Mouse (Mus musculus): ENCODE data around the gene Gm5617. TPM values are rescaled to one million over a fixed set of nuclear protein-coding genes. Genes with fewer than 3 reads are reported as not detected.
"Not testable (repeated sequence)": the region's sequence is repeated elsewhere in the genome, so short reads cannot be mapped to it uniquely, and the experiment has no call there.

The Gm5617 gene
- polyA plus RNA-seq, 1 experiment from 2014 or later: 30.7 TPM

DNA sequence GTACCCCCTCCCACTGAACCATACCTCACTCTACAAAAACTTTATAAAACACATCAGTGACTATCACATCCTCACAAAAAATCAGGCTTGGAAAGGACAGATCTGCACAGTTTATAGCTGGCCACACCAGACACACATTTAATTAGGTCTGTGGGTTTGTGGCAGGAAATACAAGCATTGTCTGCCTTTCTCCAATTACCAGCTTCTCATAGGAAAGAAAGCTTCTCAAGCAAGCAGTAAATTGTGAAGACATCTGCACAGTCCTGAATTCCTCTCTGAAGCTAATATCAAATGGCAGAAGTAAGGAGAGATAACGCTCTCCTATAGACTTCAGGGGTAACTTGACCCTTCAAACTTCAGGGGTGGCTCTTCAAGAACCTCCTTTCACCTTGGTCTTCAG lies 41.2 kb downstream of the Gm5617 start:
- H3K9me3 ChIP-seq (replicated peaks; ENCODE audit: control insufficient read depth, low read length): peaks cover 3% of the 10 kb centered on the region; the same call in 1 of the 2 replicates
- no peak for ATAC-seq (replicated peaks; ENCODE audit: insufficient number of reproducible peaks, low FRiP score, low TSS enrichment)
- no peak overlapping the region for H3K27ac ChIP-seq (ENCODE audit: low read depth, low read length)
- H3K4me3 ChIP-seq (ENCODE audit: low read depth, low read length): no peak overlapping the region
- H3K27me3 ChIP-seq (ENCODE audit: control insufficient read depth, insufficient read depth, low read length): peaks cover 2% of the 10 kb centered on the region
- H3K9ac ChIP-seq (ENCODE audit: low read depth, low read length): no peak overlapping the region
- no peak overlapping the region for H3K4me2 ChIP-seq
- H3K4me1 ChIP-seq (ENCODE audit: control insufficient read depth, insufficient read depth, low read length): no peaks in the 10 kb centered on the region
- H3K36me3 ChIP-seq (ENCODE audit: control insufficient read depth, insufficient read depth, low read length): no peaks in the 10 kb centered on the region
- WGBS (ENCODE audit: insufficient replicate concordance): 68% methylated on average over 1 of the region's 1 CpGs

DNA sequence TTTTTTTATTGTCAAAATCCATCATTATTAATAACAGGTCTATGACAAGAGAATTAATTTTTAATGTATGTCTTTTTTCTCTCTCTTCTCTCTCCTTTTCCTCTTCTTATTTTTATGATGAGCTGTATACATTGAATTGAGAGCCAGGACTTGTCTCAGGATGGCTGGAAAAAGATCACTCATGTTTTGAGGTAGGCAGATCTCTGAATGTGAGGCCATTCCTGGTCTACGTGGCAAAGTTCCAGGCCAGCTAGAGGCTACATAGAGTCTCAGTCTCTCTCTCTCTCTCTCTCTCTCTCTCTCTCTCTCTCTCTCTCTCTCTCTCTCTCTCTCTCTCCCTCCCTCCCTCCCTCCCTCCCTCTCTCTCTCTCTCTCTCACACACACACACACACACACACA lies 42.4 kb downstream of the Gm5617 start:
- not testable (repeated sequence) for H3K9me3 ChIP-seq (replicated peaks; ENCODE audit: control insufficient read depth, low read length); H3K4me3 ChIP-seq (ENCODE audit: low read depth, low read length); H3K4me1 ChIP-seq (ENCODE audit: control insufficient read depth, insufficient read depth, low read length); H3K9ac ChIP-seq (ENCODE audit: low read depth, low read length); H3K36me3 ChIP-seq (ENCODE audit: control insufficient read depth, insufficient read depth, low read length); ATAC-seq (replicated peaks; ENCODE audit: insufficient number of reproducible peaks, low FRiP score, low TSS enrichment); H3K27ac ChIP-seq (ENCODE audit: low read depth, low read length); H3K4me2 ChIP-seq; H3K27me3 ChIP-seq (ENCODE audit: control insufficient read depth, insufficient read depth, low read length)
- 37% methylated on average over 1 of the region's 1 CpGs for WGBS (ENCODE audit: insufficient replicate concordance)

DNA sequence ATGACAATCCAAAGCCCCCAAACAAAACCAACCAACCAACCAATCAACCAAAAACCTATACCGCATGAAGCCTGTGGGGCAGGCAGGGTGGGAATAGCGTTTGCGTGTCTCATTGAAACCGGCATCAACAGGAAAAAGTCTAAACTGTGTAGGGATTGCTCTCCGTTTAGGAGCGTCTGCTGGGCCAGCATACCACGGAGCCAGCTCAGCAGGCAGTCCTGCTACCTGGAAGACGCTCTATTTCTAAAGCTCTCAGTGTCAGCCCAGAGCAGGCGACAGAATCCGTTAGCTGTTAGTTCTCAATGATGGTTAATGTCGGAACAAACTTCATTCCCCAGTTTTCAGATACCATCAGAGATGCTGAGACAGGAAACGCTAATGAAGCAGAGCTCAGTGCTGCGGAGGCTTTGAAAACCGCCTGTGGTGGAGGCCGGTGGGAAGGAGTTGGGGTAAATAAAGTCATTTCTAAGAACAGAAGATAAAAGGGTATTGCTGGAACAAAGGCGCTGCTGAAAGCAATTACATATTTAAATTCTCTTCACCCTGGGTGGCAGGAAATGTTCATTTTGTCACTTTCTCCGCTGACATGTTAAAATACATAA lies 42.9 kb downstream of the Gm5617 start:
- Histone ChIP-seq H3K4me2 (peak overlapping the region; percentile 57), H3K4me3 (ENCODE audit: low read depth, low read length) (peak overlapping the region; percentile 20), H3K9me3 (replicated peaks; ENCODE audit: control insufficient read depth, low read length) (peaks cover 8% of the 10 kb centered on the region), H3K9ac (ENCODE audit: low read depth, low read length) (peak overlapping the region; percentile 4; the same call in 1 of the 2 replicates), H3K36me3 (ENCODE audit: control insufficient read depth, insufficient read depth, low read length) (no peaks in the 10 kb centered on the region), H3K27me3 (ENCODE audit: control insufficient read depth, insufficient read depth, low read length) (peaks cover 2% of the 10 kb centered on the region), H3K4me1 (ENCODE audit: control insufficient read depth, insufficient read depth, low read length) (no peaks in the 10 kb centered on the region), H3K27ac (ENCODE audit: low read depth, low read length) (no peak overlapping the region)
- WGBS (ENCODE audit: insufficient replicate concordance): 2% methylated on average over 17 of the region's 17 CpGs
- no peak for ATAC-seq (replicated peaks; ENCODE audit: insufficient number of reproducible peaks, low FRiP score, low TSS enrichment)

DNA sequence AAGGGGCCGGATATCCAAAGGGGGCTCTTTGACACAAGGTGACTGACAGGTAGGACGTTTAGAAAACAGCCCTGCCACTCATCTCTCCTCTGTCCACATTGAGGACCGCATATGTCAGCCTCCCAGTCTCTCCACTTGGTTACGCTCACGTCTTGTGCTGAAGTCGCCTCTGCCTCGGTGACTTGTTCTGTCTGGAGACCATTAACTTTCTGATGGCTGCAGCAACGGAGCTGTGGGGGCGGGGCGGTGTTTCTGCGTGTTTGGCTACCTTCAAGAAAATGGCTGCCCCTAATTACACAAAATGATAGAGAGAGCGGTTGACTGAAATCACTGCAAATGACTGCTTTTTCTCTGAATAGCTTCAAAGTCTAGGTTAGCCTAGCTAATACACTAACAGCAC lies 43.4 kb downstream of the Gm5617 start:
- Histone ChIP-seq H3K9me3 (replicated peaks; ENCODE audit: control insufficient read depth, low read length) (peaks cover 8% of the 10 kb centered on the region), H3K36me3 (ENCODE audit: control insufficient read depth, insufficient read depth, low read length) (no peaks in the 10 kb centered on the region), H3K9ac (ENCODE audit: low read depth, low read length) (0 out of 2 replicates have a peak overlapping the region, but pooled peaks have one; percentile 16), H3K27ac (ENCODE audit: low read depth, low read length) (no peak overlapping the region), H3K4me3 (ENCODE audit: low read depth, low read length) (peak overlapping the region; percentile 20), H3K27me3 (ENCODE audit: control insufficient read depth, insufficient read depth, low read length) (peaks cover 2% of the 10 kb centered on the region), H3K4me2 (peak overlapping the region; percentile 57), H3K4me1 (ENCODE audit: control insufficient read depth, insufficient read depth, low read length) (no peaks in the 10 kb centered on the region)
- WGBS (ENCODE audit: insufficient replicate concordance): 11% methylated on average over 12 of the region's 12 CpGs
- ATAC-seq (replicated peaks; ENCODE audit: insufficient number of reproducible peaks, low FRiP score, low TSS enrichment): no peak

Small RNA genes within 50 kb of the gene (microRNA-seq; reads per million reads assigned to microRNA genes)
- not detected for gene Gm23653 (ENCODE audit: borderline number of aligned reads)

Other genes starting within 250 kb of the Gm5617 start
- 1.8 and 4.6 TPM in 2 replicates for gene Nxpe2, start 142.0 kb upstream of the Gm5617 start, polyA plus RNA-seq (2014; fragmentation: Nextera tagmentation; extraction: Ambion mirVana)
- gene Rexo2, start 14.8 kb upstream of the Gm5617 start, polyA plus RNA-seq (2014; fragmentation: Nextera tagmentation; extraction: Ambion mirVana): 86.4 and 96.7 TPM in 2 replicates
- gene Rbm7, start 143 bp upstream of the Gm5617 start, polyA plus RNA-seq (2014; fragmentation: Nextera tagmentation; extraction: Ambion mirVana): 88.4 and 95.9 TPM in 2 replicates
- 3.4 and 4.2 TPM in 2 replicates for gene Nnmt, start 109.7 kb downstream of the Gm5617 start, polyA plus RNA-seq (2014; fragmentation: Nextera tagmentation; extraction: Ambion mirVana)

Data from heart, embryonic 11.5 days (tissue).